Mouse (Mus musculus): Measurements from ENCODE around the gene Ogfr.

GRCm38 (mm10) chr2:180547384-180548106 lies 41.5 kb upstream of the Ogfr start:
- TF ChIP-seq CTCF (IDR thresholded peaks at IDR 0.05; ENCODE audit: borderline replicate concordance, control insufficient read depth, extremely low read depth, insufficient read depth, low read length, poor library complexity) (no peak), POLR2A (IDR thresholded peaks at IDR 0.05; ENCODE audit: control insufficient read depth, extremely low read depth, insufficient read depth, low read length, poor library complexity) (no peak)

Data from thymus, adult 2 months (tissue).